Mouse (Mus musculus) testis, adult 2 months (tissue): Measurements from ENCODE around the gene Gm37240.

Source experiments
- CTCF ChIP-seq: fragments of 200-500 bp; IDR thresholded peaks from 2 replicates; pipeline ENCODE4 v1.5.1; 2012; ENCODE audit warnings: low read depth, mild to moderate bottlenecking, inconsistent platforms, low read length, moderate library complexity; ENCODE audit not compliant: control insufficient read depth, insufficient read depth, insufficient replicate concordance
- POLR2A ChIP-seq: fragments of 200-500 bp; IDR thresholded peaks from 2 replicates; pipeline ENCODE4 v1.6.1; 2012; ENCODE audit warnings: low read depth, mild to moderate bottlenecking, inconsistent platforms, low read length, moderate library complexity; ENCODE audit not compliant: control insufficient read depth

DNA sequence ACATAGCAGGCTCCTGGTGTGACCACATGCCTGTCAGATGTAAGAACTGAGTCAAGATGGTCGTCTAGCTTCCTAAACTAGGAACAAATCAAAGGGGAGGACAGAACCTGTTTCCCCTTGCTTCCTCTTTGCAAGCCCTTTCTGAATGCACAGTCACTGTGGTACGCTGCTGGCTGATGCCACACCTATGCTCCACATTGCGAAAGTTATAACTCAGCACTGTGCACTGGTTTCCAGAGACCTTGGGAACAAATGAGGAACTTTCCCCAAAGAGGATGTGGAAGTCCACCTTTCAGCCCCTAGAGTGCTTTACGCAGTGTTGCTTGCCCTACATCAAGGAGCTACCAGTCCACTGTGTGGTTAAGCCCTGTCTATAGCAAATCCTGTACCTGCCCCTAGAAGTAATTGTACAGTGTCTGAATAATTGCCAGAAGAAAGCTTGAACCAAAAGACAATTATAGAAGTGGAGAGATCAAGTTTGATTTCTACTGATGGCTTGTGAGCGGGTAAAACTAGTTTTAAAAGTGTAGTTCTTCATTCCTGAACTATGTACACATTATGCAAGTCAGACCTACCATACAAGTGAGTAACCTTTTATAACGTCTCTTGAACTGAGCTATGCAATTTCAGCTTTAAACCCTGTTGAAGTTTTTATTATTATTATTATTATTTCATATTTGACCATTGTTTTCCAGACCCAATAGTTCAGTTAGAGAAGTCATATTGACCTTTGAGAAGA, 1289.2 kb downstream of the Gm37240 start:
- no peak for TF ChIP-seq POLR2A
- no peak for TF ChIP-seq CTCF
